Mouse (Mus musculus): ENCODE data around the gene Clstn1. TPM values are rescaled to one million over a fixed set of nuclear protein-coding genes. Genes with fewer than 3 reads are reported as not detected.
A peak's percentile ranks its signal among the peaks of the same experiment; 100 is the strongest.

The Clstn1 gene
- polyA plus RNA-seq, 1 experiment from 2014 or later = 60.4 TPM

DNA sequence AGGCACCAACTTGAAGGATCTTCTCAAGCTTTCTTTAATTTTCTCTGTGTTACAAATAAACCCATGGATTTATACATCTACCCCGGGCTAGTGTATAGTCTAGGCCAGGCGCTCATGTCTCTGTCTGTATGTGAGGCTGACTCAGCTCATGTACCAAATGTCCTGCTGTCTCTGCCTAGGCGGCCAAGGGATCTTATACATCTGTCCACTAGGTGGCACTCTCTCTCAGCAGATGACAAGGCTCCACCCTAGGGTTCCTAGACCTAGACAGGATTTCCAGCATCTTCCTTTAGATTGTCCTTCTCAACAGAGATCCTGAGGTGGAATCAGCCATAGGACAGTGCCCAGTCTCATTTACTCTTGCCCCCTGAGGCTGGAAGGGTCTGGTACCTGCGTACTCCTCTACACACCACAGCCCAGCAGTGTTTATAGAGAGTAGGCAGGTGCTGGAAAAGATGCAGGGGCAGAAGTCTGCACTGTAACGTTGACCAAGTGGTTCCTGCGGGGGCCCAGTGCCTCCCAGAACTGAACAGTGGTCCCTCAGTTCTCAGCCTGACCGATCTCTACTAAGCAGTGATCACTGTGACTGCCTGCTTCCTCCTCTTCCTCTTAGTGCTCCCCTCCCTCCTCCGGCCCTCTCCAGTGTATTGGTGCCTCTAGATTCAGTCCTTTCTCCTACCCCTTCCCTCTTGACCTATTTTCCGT lies 36.9 kb upstream of the Clstn1 start:
- H3K9ac ChIP-seq (ENCODE audit: low read depth, low read length) = no peak overlapping the region
- no peak overlapping the region for H3K27ac ChIP-seq (ENCODE audit: low read depth, low read length)
- no peaks in the 10 kb centered on the region for H3K9me3 ChIP-seq (ENCODE audit: control insufficient read depth, low read length)
- WGBS = 71% methylated on average over 9 of the region's 9 CpGs
- H3K36me3 ChIP-seq (ENCODE audit: control insufficient read depth, insufficient read depth, low read length) = peaks cover 5% of the 10 kb centered on the region
- 0 out of 2 replicates have a peak, but pooled peaks cover 2% of the 10 kb centered on the region for H3K4me1 ChIP-seq (ENCODE audit: control insufficient read depth, insufficient read depth, low read depth, low read length)
- H3K4me3 ChIP-seq (ENCODE audit: low read length) = no peak overlapping the region
- H3K27me3 ChIP-seq (replicated peaks; ENCODE audit: control insufficient read depth, insufficient read depth, low read length) = no peaks in the 10 kb centered on the region
- peak; percentile 87 for ATAC-seq
- H3K4me2 ChIP-seq (ENCODE audit: low read length) = no peak overlapping the region

DNA sequence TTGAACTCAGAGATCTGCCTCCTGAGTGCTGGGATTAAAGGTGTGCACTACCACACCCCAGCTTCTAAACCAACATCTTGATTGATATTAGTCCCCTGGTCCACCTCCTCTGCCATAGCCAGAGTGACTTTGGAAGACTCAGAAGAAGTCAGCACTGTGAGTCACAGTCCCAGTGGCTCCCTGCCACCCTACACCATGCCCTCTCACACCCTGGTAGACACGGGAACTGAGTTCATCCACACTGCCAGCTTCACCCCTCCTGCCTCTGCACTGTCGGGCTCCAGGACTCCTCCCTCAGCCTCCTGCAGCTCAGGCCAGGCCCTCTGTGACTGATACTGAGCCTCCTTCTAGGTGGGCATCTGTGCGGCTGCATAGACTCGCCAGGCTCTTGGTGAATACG lies 35.4 kb upstream of the Clstn1 start:
- 80% methylated on average over 5 of the region's 5 CpGs for WGBS
- H3K4me1 ChIP-seq (ENCODE audit: control insufficient read depth, insufficient read depth, low read depth, low read length) = no peaks in the 10 kb centered on the region
- no peaks in the 10 kb centered on the region for H3K9me3 ChIP-seq (ENCODE audit: control insufficient read depth, low read length)
- no peak overlapping the region for H3K4me2 ChIP-seq (ENCODE audit: low read length)
- no peaks in the 10 kb centered on the region; the same call in 1 of the 2 replicates for H3K36me3 ChIP-seq (ENCODE audit: control insufficient read depth, insufficient read depth, low read length)
- no peak for ATAC-seq
- no peak overlapping the region for H3K4me3 ChIP-seq (ENCODE audit: low read length)
- no peak overlapping the region for H3K9ac ChIP-seq (ENCODE audit: low read depth, low read length)
- no peak overlapping the region for H3K27ac ChIP-seq (ENCODE audit: low read depth, low read length)
- H3K27me3 ChIP-seq (replicated peaks; ENCODE audit: control insufficient read depth, insufficient read depth, low read length) = no peaks in the 10 kb centered on the region

DNA sequence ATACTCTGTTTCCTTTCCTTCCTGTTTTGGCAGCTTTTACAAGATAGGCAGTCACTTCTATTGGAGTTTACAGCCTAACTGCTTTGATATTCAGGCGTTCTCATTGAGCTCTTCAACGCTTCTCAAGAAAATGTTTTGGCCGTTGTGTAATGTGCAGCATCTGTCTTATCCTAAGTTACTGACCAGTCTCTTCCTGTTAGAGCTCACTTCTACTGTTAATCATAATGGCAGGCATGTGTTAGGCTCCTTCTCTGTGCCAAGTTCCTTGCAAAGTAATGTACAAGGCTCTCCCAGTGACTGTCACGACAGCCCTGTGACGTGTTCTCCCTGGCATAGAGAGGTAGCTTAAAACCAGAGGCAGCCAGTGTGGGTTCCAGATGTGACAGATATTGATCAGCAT lies 34.6 kb upstream of the Clstn1 start:
- Histone ChIP-seq H3K4me1 (ENCODE audit: control insufficient read depth, insufficient read depth, low read depth, low read length) (no peaks in the 10 kb centered on the region), H3K27ac (ENCODE audit: low read depth, low read length) (no peak overlapping the region), H3K4me2 (ENCODE audit: low read length) (no peak overlapping the region), H3K36me3 (ENCODE audit: control insufficient read depth, insufficient read depth, low read length) (no peaks in the 10 kb centered on the region), H3K27me3 (replicated peaks; ENCODE audit: control insufficient read depth, insufficient read depth, low read length) (no peaks in the 10 kb centered on the region), H3K9ac (ENCODE audit: low read depth, low read length) (no peak overlapping the region), H3K4me3 (ENCODE audit: low read length) (no peak overlapping the region), H3K9me3 (ENCODE audit: control insufficient read depth, low read length) (no peaks in the 10 kb centered on the region)
- WGBS = 86% methylated on average over 5 of the region's 5 CpGs
- no peak for ATAC-seq

DNA sequence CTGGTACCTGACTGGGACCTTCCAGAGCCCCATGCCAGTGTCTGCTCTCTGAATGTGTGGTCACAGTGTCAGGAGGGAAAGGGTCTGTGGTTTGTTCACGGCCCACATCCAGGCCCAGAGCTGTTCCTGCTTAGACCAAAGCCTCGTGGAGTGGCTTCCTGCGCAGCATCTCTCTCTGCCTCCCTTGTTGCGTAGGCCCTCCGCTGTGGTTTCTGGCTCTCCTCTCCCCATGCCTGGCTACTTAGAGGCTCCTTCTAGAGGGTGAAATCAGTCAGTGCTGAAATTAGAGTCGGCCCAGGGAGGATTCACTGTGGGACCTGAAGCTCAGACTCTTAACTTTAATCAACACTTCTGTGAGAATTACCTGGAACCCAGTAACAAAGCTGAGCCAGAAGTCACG lies 32.4 kb upstream of the Clstn1 start:
- Histone ChIP-seq H3K4me1 (ENCODE audit: control insufficient read depth, insufficient read depth, low read depth, low read length) (no peaks in the 10 kb centered on the region), H3K4me3 (ENCODE audit: low read length) (no peak overlapping the region), H3K4me2 (ENCODE audit: low read length) (no peak overlapping the region), H3K27ac (ENCODE audit: low read depth, low read length) (no peak overlapping the region), H3K9ac (ENCODE audit: low read depth, low read length) (no peak overlapping the region), H3K9me3 (ENCODE audit: control insufficient read depth, low read length) (no peaks in the 10 kb centered on the region), H3K36me3 (ENCODE audit: control insufficient read depth, insufficient read depth, low read length) (peaks cover 5% of the 10 kb centered on the region; the same call in 1 of the 2 replicates), H3K27me3 (replicated peaks; ENCODE audit: control insufficient read depth, insufficient read depth, low read length) (no peaks in the 10 kb centered on the region)
- ATAC-seq = no peak
- WGBS = 75% methylated on average over 7 of the region's 7 CpGs

DNA sequence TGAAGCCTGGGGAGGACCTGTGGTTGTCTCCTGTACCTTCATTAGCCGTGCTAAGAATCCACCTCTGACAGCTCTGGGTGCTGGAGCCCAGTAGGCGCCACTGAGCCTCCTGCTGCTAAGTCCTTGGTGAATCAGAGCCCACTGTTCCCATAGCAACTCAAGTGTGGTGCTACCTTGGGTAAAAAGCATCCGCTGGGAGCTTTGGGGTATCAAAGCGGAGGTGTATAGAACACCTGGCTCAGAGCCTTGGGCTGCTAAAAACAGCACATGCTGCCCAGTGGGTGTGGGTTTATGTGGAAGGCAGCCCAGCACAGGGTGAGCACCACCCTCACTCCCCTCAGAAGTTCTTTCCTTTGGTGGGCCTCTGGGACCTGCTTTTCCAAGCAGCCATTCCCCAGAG lies 30.2 kb upstream of the Clstn1 start:
- no peak overlapping the region for H3K27ac ChIP-seq (ENCODE audit: low read depth, low read length)
- no peak for ATAC-seq
- H3K9ac ChIP-seq (ENCODE audit: low read depth, low read length) = no peak overlapping the region
- H3K4me1 ChIP-seq (ENCODE audit: control insufficient read depth, insufficient read depth, low read depth, low read length) = no peaks in the 10 kb centered on the region
- no peaks in the 10 kb centered on the region; the same call in 1 of the 2 replicates for H3K9me3 ChIP-seq (ENCODE audit: control insufficient read depth, low read length)
- peaks cover 15% of the 10 kb centered on the region for H3K36me3 ChIP-seq (ENCODE audit: control insufficient read depth, insufficient read depth, low read length)
- 82% methylated on average over 4 of the region's 4 CpGs for WGBS
- no peak overlapping the region for H3K4me2 ChIP-seq (ENCODE audit: low read length)
- H3K4me3 ChIP-seq (ENCODE audit: low read length) = no peak overlapping the region
- H3K27me3 ChIP-seq (replicated peaks; ENCODE audit: control insufficient read depth, insufficient read depth, low read length) = no peaks in the 10 kb centered on the region

DNA sequence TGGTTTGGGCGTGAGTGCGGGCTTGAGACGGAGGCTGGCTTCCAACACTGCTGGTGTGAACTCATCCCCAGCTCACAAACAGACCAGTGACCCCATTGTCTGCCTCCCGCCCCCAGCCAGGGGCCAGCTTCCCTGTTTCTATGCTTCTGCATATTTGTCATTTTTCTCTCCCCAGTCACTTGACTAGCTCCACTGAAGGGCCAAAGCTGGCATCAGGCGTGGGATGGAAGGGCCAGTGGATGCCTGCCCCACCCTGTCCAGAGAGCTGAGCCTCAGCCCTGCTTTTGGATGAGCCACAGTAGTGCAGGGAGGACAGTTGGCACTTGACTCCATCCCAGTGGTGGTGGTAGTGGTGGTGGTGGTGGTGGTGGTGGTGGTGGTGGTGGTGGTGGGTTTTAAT lies 28.4 kb upstream of the Clstn1 start:
- ATAC-seq = no peak
- no peak overlapping the region for H3K9ac ChIP-seq (ENCODE audit: low read depth, low read length)

DNA sequence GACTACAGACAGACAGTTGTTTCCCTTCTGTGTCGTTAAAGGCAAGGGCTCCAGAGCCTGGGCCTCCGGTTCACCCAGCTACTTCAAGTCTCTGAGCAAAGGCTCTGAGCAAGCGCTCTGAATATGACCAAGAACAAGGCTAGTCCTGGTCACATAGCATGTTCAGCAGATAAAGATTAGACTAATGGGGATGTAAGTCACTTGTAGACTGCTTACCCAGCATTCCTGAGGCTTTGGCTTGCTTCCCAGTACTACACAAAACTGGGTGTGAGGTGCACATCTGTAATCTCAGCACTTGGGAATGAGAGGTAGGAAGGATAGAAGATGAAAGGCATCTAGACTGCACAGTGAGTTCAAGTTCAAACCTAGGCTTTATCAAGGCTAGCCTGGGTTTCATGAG lies 27.9 kb upstream of the Clstn1 start:
- H3K9ac ChIP-seq (ENCODE audit: low read depth, low read length) = no peak overlapping the region
- ATAC-seq = no peak
- no peak overlapping the region for H3K4me2 ChIP-seq (ENCODE audit: low read length)
- peaks cover 15% of the 10 kb centered on the region for H3K36me3 ChIP-seq (ENCODE audit: control insufficient read depth, insufficient read depth, low read length)
- H3K27ac ChIP-seq (ENCODE audit: low read depth, low read length) = no peak overlapping the region
- H3K4me1 ChIP-seq (ENCODE audit: control insufficient read depth, insufficient read depth, low read depth, low read length) = peaks cover 15% of the 10 kb centered on the region
- H3K4me3 ChIP-seq (ENCODE audit: low read length) = no peak overlapping the region
- 74% methylated on average over 3 of the region's 3 CpGs for WGBS
- no peaks in the 10 kb centered on the region for H3K27me3 ChIP-seq (replicated peaks; ENCODE audit: control insufficient read depth, insufficient read depth, low read length)
- H3K9me3 ChIP-seq (ENCODE audit: control insufficient read depth, low read length) = no peaks in the 10 kb centered on the region; the same call in 1 of the 2 replicates

More for the DNA sequence above, 28.4 kb upstream of the Clstn1 start:
- Histone ChIP-seq H3K9me3 (ENCODE audit: control insufficient read depth, low read length) (no peaks in the 10 kb centered on the region; the same call in 1 of the 2 replicates), H3K4me2 (ENCODE audit: low read length) (no peak overlapping the region), H3K27ac (ENCODE audit: low read depth, low read length) (no peak overlapping the region), H3K36me3 (ENCODE audit: control insufficient read depth, insufficient read depth, low read length) (peaks cover 15% of the 10 kb centered on the region), H3K4me3 (ENCODE audit: low read length) (no peak overlapping the region), H3K4me1 (ENCODE audit: control insufficient read depth, insufficient read depth, low read depth, low read length) (peaks cover 12% of the 10 kb centered on the region), H3K27me3 (replicated peaks; ENCODE audit: control insufficient read depth, insufficient read depth, low read length) (no peaks in the 10 kb centered on the region)
- 77% methylated on average over 5 of the region's 5 CpGs for WGBS

DNA sequence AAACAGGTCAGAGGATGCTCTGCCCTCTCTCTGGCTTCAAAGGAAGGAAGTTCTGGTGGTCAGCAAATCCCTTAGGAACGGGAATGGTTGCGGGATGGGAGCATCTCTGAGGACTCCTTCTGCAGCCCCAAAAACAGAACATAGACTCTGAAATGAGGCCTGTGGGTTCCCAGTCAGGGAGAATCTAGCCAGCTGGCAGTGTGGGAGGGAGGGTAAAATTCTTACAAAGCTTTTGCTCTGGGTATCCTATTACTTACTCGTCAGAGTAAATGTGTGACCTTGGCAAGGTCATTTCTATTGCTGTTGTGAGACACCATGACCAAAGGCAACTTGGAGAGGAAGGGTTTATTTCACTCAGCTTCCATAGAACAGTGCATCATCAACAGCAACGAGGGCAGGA lies 24.9 kb upstream of the Clstn1 start:
- Histone ChIP-seq H3K9ac (ENCODE audit: low read depth, low read length) (no peak overlapping the region), H3K27ac (ENCODE audit: low read depth, low read length) (peak overlapping the region; percentile 85; the same call in 1 of the 2 replicates), H3K27me3 (replicated peaks; ENCODE audit: control insufficient read depth, insufficient read depth, low read length) (no peaks in the 10 kb centered on the region), H3K4me1 (ENCODE audit: control insufficient read depth, insufficient read depth, low read depth, low read length) (peaks cover 25% of the 10 kb centered on the region), H3K4me3 (ENCODE audit: low read length) (no peak overlapping the region), H3K36me3 (ENCODE audit: control insufficient read depth, insufficient read depth, low read length) (peaks cover 15% of the 10 kb centered on the region), H3K9me3 (ENCODE audit: control insufficient read depth, low read length) (no peaks in the 10 kb centered on the region; the same call in 1 of the 2 replicates), H3K4me2 (ENCODE audit: low read length) (no peak overlapping the region)
- ATAC-seq = no peak
- 78% methylated on average over 4 of the region's 4 CpGs for WGBS

DNA sequence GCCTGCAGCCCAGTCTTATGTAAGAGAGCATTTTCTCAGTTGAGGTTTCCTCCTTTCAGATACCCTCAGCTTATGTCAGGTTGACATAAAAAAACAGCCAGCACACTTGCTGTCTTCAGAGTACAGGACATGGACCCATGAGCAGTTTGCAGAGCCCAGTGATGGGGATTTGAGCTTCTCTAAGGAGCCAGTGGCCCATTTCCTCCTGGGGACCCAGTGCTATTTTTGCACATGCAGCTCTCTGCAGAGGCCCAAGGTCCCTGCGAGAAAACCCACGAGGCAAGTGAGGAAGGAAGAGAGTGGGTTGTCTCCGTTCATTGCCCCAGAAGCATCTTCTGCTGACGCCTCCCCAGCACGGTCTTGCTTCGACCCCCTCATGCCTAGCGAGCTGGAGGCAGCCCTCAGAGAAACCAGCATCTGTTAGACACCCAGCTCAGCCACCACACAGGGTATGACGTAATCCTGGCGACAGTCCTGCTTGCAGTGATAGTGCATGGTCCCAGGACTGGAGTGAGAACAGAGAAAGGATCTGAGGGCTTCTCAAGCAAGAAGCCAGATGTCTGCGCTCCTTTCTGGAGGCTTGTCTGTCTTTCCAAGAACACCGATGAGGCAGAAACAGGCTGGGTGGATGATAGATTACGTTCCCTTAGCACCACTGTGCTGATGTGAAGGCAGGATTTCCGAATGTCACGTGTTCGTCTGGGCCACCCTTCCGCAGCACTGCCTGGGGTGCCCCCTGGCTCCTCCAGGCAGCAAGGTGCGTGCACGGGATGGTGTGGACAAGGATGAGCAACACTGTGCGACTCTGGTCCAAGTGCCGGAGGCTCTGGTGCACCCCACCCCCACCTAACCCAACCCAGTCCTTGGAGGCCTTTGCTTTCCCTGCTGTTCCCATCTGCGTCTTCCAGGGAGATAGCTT lies 24.0 kb upstream of the Clstn1 start:
- H3K9me3 ChIP-seq (ENCODE audit: control insufficient read depth, low read length) = no peaks in the 10 kb centered on the region; the same call in 1 of the 2 replicates
- peak; percentile 57 for ATAC-seq
- H3K27ac ChIP-seq (ENCODE audit: low read depth, low read length) = peak overlapping the region; percentile 85
- peaks cover 26% of the 10 kb centered on the region for H3K4me1 ChIP-seq (ENCODE audit: control insufficient read depth, insufficient read depth, low read depth, low read length)
- H3K4me3 ChIP-seq (ENCODE audit: low read length) = no peak overlapping the region
- no peaks in the 10 kb centered on the region for H3K27me3 ChIP-seq (replicated peaks; ENCODE audit: control insufficient read depth, insufficient read depth, low read length)
- peaks cover 14% of the 10 kb centered on the region for H3K36me3 ChIP-seq (ENCODE audit: control insufficient read depth, insufficient read depth, low read length)
- 22% methylated on average over 21 of the region's 21 CpGs for WGBS
- peak overlapping the region; percentile 54 for H3K9ac ChIP-seq (ENCODE audit: low read depth, low read length)
- peak overlapping the region; percentile 34 for H3K4me2 ChIP-seq (ENCODE audit: low read length)
